Mouse (Mus musculus): ENCODE measurements around the gene Capns1. TPM values are rescaled to one million over a fixed set of nuclear protein-coding genes. Genes with fewer than 3 reads are reported as not detected.
"Not testable (repeated sequence)": the region's sequence is repeated elsewhere in the genome, so short reads cannot be mapped to it uniquely, and the experiment has no call there.

Gene Capns1
- polyA plus RNA-seq, 1 experiment from 2014 or later, result 120 TPM

- Histone ChIP-seq H3K9me3 (ENCODE audit: low read length) (no peaks in the 10 kb centered on the region), H3K27ac (ENCODE audit: low read length) (no peak overlapping the region), H3K27me3 (replicated peaks; ENCODE audit: insufficient read depth, low read length) (no peaks in the 10 kb centered on the region), H3K36me3 (ENCODE audit: insufficient read depth, low read length) (no peaks in the 10 kb centered on the region), H3K9ac (replicated peaks; ENCODE audit: low read depth) (no peak overlapping the region), H3K4me1 (ENCODE audit: insufficient read depth, low read depth, low read length) (no peaks in the 10 kb centered on the region), H3K4me3 (ENCODE audit: low read depth, low read length) (no peak overlapping the region), H3K4me2 (replicated peaks; ENCODE audit: low read depth, low read length) (no peak overlapping the region)
- no peak for TF ChIP-seq CTCF (IDR thresholded peaks at IDR 0.05)
- TF ChIP-seq EP300 (IDR thresholded peaks at IDR 0.05), result no peak
- ATAC-seq, result no peak
- 36% methylated on average over 4 of the region's 4 CpGs for WGBS
- no peak for DNase-seq (ENCODE audit: low spot score)
These were observed 12.4 kb upstream of the Capns1 start for GRCm38 (mm10) chr7:30211025-30211424.

DNA sequence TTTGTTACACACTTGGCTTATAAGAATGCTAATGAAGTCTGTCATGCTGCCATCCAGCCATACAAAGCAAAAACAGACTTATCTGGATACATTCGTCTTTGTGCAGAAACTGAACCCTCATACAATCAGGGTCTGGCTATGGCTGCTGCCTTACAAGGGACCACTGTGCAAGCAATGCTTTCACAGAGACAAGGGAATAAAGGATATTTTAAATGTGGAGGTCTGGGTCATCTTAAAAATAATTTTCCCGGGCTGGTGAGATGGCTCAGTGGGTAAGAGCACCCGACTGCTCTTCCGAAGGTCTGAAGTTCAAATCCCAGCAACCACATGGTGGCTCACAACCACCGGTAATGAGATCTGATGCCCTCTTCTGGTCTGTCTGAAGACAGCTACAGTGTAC is 7.8 kb upstream of the Capns1 start:
- H3K4me2 ChIP-seq (replicated peaks; ENCODE audit: low read depth, low read length); H3K4me3 ChIP-seq (ENCODE audit: low read depth, low read length); H3K9me3 ChIP-seq (ENCODE audit: low read length); H3K9ac ChIP-seq (replicated peaks; ENCODE audit: low read depth); H3K4me1 ChIP-seq (ENCODE audit: insufficient read depth, low read depth, low read length); H3K36me3 ChIP-seq (ENCODE audit: insufficient read depth, low read length); DNase-seq (ENCODE audit: low spot score); H3K27ac ChIP-seq (ENCODE audit: low read length); ATAC-seq; H3K27me3 ChIP-seq (replicated peaks; ENCODE audit: insufficient read depth, low read length): not testable (repeated sequence)
- TF ChIP-seq CTCF (IDR thresholded peaks at IDR 0.05), result peak; percentile 10; the same call in 1 of the 2 replicates
- 48% methylated on average over 5 of the region's 5 CpGs for WGBS

GRCm38 (mm10) chr7:30205383-30205782 is 6.8 kb upstream of the Capns1 start:
- no peak overlapping the region for H3K27ac ChIP-seq (ENCODE audit: low read length)
- peak; percentile 74 for DNase-seq (ENCODE audit: low spot score)
- no peak overlapping the region for H3K9ac ChIP-seq (replicated peaks; ENCODE audit: low read depth)
- H3K4me3 ChIP-seq (ENCODE audit: low read depth, low read length), result no peak overlapping the region
- H3K4me2 ChIP-seq (replicated peaks; ENCODE audit: low read depth, low read length), result no peak overlapping the region
- H3K4me1 ChIP-seq (ENCODE audit: insufficient read depth, low read depth, low read length), result no peaks in the 10 kb centered on the region
- ATAC-seq, result no peak
- H3K9me3 ChIP-seq (ENCODE audit: low read length), result no peaks in the 10 kb centered on the region
- no peaks in the 10 kb centered on the region for H3K36me3 ChIP-seq (ENCODE audit: insufficient read depth, low read length)
- no peaks in the 10 kb centered on the region for H3K27me3 ChIP-seq (replicated peaks; ENCODE audit: insufficient read depth, low read length)
- TF ChIP-seq EP300 (IDR thresholded peaks at IDR 0.05) (no peak), CTCF (IDR thresholded peaks at IDR 0.05) (peak; percentile 88)
- 0% methylated on average over 2 of the region's 2 CpGs for WGBS

GRCm38 (mm10) chr7:30204380-30204779 is 5.8 kb upstream of the Capns1 start:
- Histone ChIP-seq H3K4me3 (ENCODE audit: low read depth, low read length) (no peak overlapping the region), H3K4me1 (ENCODE audit: insufficient read depth, low read depth, low read length) (no peaks in the 10 kb centered on the region), H3K36me3 (ENCODE audit: insufficient read depth, low read length) (no peaks in the 10 kb centered on the region), H3K9ac (replicated peaks; ENCODE audit: low read depth) (no peak overlapping the region), H3K4me2 (replicated peaks; ENCODE audit: low read depth, low read length) (no peak overlapping the region), H3K27me3 (replicated peaks; ENCODE audit: insufficient read depth, low read length) (no peaks in the 10 kb centered on the region), H3K27ac (ENCODE audit: low read length) (no peak overlapping the region), H3K9me3 (ENCODE audit: low read length) (no peaks in the 10 kb centered on the region)
- WGBS, result 18% methylated on average over 8 of the region's 8 CpGs
- DNase-seq (ENCODE audit: low spot score) (no peak), ATAC-seq (no peak)
- TF ChIP-seq EP300 (IDR thresholded peaks at IDR 0.05) (no peak), CTCF (IDR thresholded peaks at IDR 0.05) (no peak)

DNA sequence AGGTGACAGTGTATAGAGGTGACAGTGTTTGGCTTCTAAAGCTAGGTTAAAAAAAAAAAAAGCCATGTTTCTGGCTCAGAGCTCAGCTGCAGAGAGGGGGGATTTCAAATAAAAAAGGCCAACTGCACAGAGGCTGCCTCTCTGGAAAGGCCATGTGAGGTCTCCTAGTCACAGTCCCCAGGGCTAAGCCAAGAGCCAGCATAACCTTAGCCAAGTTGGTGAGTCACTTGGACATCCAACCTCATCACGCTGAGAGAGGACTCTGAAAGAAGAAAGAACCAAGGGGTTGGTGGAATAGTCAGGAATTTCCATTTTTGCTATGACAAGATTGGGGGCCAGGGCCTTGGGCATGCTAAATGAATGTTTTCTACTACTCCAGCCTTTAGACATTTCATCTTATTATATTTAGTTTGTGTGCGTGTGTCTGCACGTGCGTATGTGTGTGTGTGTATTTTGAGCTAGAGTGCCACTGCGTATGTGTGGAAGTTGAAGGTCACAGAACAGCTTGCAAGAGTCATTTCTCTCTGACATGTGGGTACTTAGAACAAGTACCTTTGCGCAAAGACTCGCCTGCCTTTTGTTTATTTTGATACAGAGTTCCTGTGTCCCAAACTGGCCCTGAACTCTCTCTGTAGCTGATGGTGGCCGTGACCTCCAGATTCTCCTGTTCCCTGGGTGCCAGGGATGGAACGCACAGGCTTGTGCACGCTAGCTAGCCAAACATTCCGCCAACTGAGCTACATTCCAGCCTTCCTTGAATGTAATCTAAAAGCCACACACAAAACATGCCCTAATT is 4.5 kb upstream of the Capns1 start:
- Histone ChIP-seq H3K27ac (ENCODE audit: low read length) (no peak overlapping the region), H3K4me3 (ENCODE audit: low read depth, low read length) (no peak overlapping the region), H3K4me2 (replicated peaks; ENCODE audit: low read depth, low read length) (no peak overlapping the region), H3K27me3 (replicated peaks; ENCODE audit: insufficient read depth, low read length) (no peaks in the 10 kb centered on the region), H3K9me3 (ENCODE audit: low read length) (no peaks in the 10 kb centered on the region), H3K36me3 (ENCODE audit: insufficient read depth, low read length) (no peaks in the 10 kb centered on the region), H3K4me1 (ENCODE audit: insufficient read depth, low read depth, low read length) (no peaks in the 10 kb centered on the region), H3K9ac (replicated peaks; ENCODE audit: low read depth) (no peak overlapping the region)
- 38% methylated on average over 11 of the region's 11 CpGs for WGBS
- ATAC-seq (no peak), DNase-seq (ENCODE audit: low spot score) (no peak)
- TF ChIP-seq CTCF (IDR thresholded peaks at IDR 0.05) (no peak), EP300 (IDR thresholded peaks at IDR 0.05) (no peak)

DNA sequence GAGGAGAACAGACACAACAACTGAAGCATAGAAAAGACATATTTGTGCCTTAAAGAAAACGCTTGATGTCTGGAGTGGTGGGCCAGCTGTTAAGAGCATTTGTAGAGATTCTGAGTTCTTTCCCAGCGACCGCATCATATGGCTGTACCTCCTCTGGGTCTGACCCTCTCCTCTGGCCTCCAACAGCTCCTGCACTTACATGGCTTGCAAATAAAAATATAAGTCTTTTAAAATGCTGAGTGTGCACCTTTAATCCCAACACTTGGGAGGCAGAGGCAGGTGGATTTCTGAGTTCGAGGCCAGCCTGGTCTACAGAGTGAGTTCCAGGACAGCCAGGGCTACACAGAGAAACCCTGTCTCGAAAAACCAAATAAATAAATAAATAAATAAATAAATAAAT is 2.0 kb upstream of the Capns1 start:
- not testable (repeated sequence) for H3K9me3 ChIP-seq (ENCODE audit: low read length); H3K4me3 ChIP-seq (ENCODE audit: low read depth, low read length); H3K4me1 ChIP-seq (ENCODE audit: insufficient read depth, low read depth, low read length); H3K36me3 ChIP-seq (ENCODE audit: insufficient read depth, low read length); H3K27me3 ChIP-seq (replicated peaks; ENCODE audit: insufficient read depth, low read length); H3K4me2 ChIP-seq (replicated peaks; ENCODE audit: low read depth, low read length); H3K27ac ChIP-seq (ENCODE audit: low read length); ATAC-seq; DNase-seq (ENCODE audit: low spot score); H3K9ac ChIP-seq (replicated peaks; ENCODE audit: low read depth)
- WGBS, result 90% methylated on average over 5 of the region's 5 CpGs
